Mouse (Mus musculus): ENCODE results near the gene Ift88.

DNA sequence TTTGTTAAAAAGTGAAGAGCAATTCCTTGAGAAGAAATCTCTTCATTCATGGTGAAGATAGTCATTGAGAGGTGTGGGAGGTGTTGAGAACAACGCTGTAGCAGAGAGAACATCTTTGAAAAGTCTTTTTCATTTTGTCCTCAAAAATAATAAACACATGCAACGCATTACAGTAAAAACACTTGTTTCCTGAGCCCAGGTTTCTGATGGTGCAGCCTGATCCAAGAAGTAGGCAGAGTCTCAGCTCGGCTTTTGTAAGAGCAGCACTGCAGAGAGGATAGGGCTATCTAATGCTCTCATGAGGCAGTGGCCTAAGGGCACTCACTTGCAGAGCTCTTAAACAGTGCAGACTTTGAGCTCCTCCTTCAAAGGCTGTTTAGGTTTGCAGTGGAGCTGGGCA is 65.8 kb downstream of the Ift88 start:
- TF ChIP-seq CTCF (IDR thresholded peaks at IDR 0.05; ENCODE audit: low read depth, low read length) (no peak), POLR2A (IDR thresholded peaks at IDR 0.05; ENCODE audit: insufficient read depth, low read length) (no peak)

Data from ES-Bruce4 (cell line).